Mouse (Mus musculus): ENCODE measurements at regions not wholly inside any gene's neighbourhood (a gene's known extent, or its start where the extent isn't known, plus 50 kb on each side); places are given as distances from the start of the nearest gene placed in this dataset.

GRCm38 (mm10) chr10:24357636-24358035 is 134.3 kb downstream of the Moxd1 start:
- no peak for DNase-seq

GRCm38 (mm10) chr10:24361424-24361823 is 138.1 kb downstream of the Moxd1 start:
- DNase-seq = no peak

- DNase-seq = no peak
Observed at GRCm38 (mm10) chr10:24365369-24365768, 142.1 kb downstream of the Moxd1 start.

GRCm38 (mm10) chr10:24367010-24367409 is 143.7 kb downstream of the Moxd1 start:
- no peak for DNase-seq

GRCm38 (mm10) chr10:24373957-24374356 is 150.6 kb downstream of the Moxd1 start:
- DNase-seq = peak; percentile 41

- DNase-seq = peak; percentile 38
Observed at GRCm38 (mm10) chr10:24379291-24379690, 156.0 kb downstream of the Moxd1 start.

GRCm38 (mm10) chr10:24380478-24381273 is 157.4 kb downstream of the Moxd1 start:
- DNase-seq = no peak

- DNase-seq = peak; percentile 66
Observed at GRCm38 (mm10) chr10:24381917-24382316, 158.6 kb downstream of the Moxd1 start.

- no peak for DNase-seq
Observed at GRCm38 (mm10) chr10:24384061-24384460, 160.7 kb downstream of the Moxd1 start.

- DNase-seq = no peak
Observed at GRCm38 (mm10) chr10:24388229-24388628, 164.9 kb downstream of the Moxd1 start.

- DNase-seq = no peak
Observed at GRCm38 (mm10) chr10:24391039-24391438, 167.7 kb downstream of the Moxd1 start.

- no peak for DNase-seq
Observed at GRCm38 (mm10) chr10:24392066-24392465, 168.7 kb downstream of the Moxd1 start.

GRCm38 (mm10) chr10:24395999-24396784 is 172.9 kb downstream of the Moxd1 start:
- no peak for DNase-seq

- DNase-seq = no peak
Observed at GRCm38 (mm10) chr10:24397125-24397524, 173.8 kb downstream of the Moxd1 start.

GRCm38 (mm10) chr10:24404851-24405250 is 181.5 kb downstream of the Moxd1 start:
- DNase-seq = no peak

GRCm38 (mm10) chr10:24406953-24407352 is 183.6 kb downstream of the Moxd1 start:
- DNase-seq = no peak

GRCm38 (mm10) chr10:24407411-24408227 is 184.3 kb downstream of the Moxd1 start:
- no peak for DNase-seq

- peak; percentile 42 for DNase-seq
Observed at GRCm38 (mm10) chr10:24409976-24410375, 185.3 kb upstream of the Ccn2 start.

GRCm38 (mm10) chr10:24410885-24411284 is 184.4 kb upstream of the Ccn2 start:
- DNase-seq = no peak

- no peak for DNase-seq
Observed at GRCm38 (mm10) chr10:24422498-24423160, 172.6 kb upstream of the Ccn2 start.

- no peak for DNase-seq
Observed at GRCm38 (mm10) chr10:24433737-24434367, 161.4 kb upstream of the Ccn2 start.

GRCm38 (mm10) chr10:24437177-24437576 is 158.1 kb upstream of the Ccn2 start:
- DNase-seq = no peak

Measured in adrenal gland, postnatal 10 days (tissue).